Mouse (Mus musculus): Measurements from ENCODE around the gene Ccdc180.

DNA sequence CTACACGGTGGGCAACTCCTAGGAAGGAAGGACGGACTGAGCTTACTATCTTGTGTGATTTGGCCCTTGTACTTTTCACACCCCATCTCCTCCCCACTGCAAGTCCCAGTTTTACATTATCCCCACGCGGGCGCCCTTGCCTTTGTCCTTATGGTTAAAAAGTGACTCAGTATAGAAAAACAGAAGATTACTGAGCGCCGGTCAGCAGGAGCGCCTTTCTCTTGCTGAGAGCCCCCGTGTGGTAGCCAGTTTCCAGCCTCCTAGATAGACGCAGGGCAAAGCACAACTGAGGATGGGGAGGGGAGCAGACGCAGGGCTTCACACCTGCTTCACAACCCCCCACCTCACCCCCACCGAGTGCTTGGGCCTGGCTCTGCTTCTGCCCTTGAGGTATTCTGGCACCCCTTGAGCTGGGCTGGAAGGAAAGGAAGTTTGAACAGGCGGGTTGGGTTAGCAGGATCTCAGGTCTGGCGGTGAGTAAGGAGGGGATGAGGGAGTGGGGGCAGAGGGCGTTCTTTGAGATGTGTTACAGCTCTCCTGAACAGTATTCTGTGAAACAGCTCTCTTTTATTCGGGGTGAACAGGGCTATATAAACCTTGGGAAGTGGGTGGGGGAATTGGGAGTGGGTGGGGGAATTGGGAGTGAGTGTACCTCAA, 6.5 kb downstream of the Ccdc180 start:
- TF ChIP-seq CTCF (IDR thresholded peaks at IDR 0.05; ENCODE audit: extremely low read depth, insufficient read length, insufficient replicate concordance, low read depth, low read length) (no peak), POLR2A (IDR thresholded peaks at IDR 0.05; ENCODE audit: low read depth, low read length) (no peak)

Measured in small intestine, adult 2 months (tissue).